In genomic region chr13:112902176-112902575, GRCm38 (mm10) we compare ENCODE assay signal across 24 mouse cellular contexts.
"Had no signal": no experiment of that assay in that cellular context is flagged by ENCODE, and none has a peak within 500 bp of the region (broad histone marks: within the 10 kb centered on the region; RNA-seq: fewer than 3 reads in every experiment).

No protein-coding gene starts in this region.

- H3K4me1 ChIP-seq: heart, embryonic 13.5 days; heart, embryonic 15.5 days; hindbrain, embryonic 13.5 days; hindbrain, embryonic 15.5 days; kidney, embryonic 15.5 days; limb, embryonic 13.5 days; limb, embryonic 15.5 days; liver, embryonic 12.5 days had no signal

- H3K27ac ChIP-seq: heart, adult 2 months; heart, embryonic 13.5 days; heart, embryonic 15.5 days; hindbrain, embryonic 13.5 days; hindbrain, embryonic 15.5 days; hindbrain, postnatal 0 days; kidney, embryonic 15.5 days; kidney, postnatal 0 days; limb, embryonic 13.5 days; limb, embryonic 15.5 days; liver, embryonic 12.5 days had no signal

- H3K4me3 ChIP-seq: heart, adult 2 months; heart, embryonic 13.5 days; heart, embryonic 15.5 days; hindbrain, embryonic 13.5 days; hindbrain, embryonic 15.5 days; kidney, embryonic 15.5 days; limb, embryonic 13.5 days; limb, embryonic 15.5 days; liver, embryonic 12.5 days had no signal

- DNase-seq: forebrain, postnatal 0 days; gastrocnemius, postnatal 14 days; gastrocnemius, postnatal 36 days; heart, adult 11 months; heart, adult 2 months; heart, postnatal 14 days; heart, postnatal 36 days; kidney, adult 18-20 months; kidney, adult 9 months; kidney, postnatal 14 days; layer of hippocampus, postnatal 36 days; left cerebral cortex, postnatal 4 days had no signal

- H3K27me3 ChIP-seq: heart, embryonic 13.5 days; heart, embryonic 15.5 days; hindbrain, embryonic 13.5 days; hindbrain, embryonic 15.5 days; kidney, embryonic 15.5 days; limb, embryonic 13.5 days; limb, embryonic 15.5 days; liver, embryonic 12.5 days had no signal

- H3K9ac ChIP-seq: forebrain, postnatal 0 days; heart, embryonic 13.5 days; heart, embryonic 15.5 days; hindbrain, embryonic 13.5 days; hindbrain, embryonic 15.5 days; kidney, embryonic 15.5 days; limb, embryonic 13.5 days; limb, embryonic 15.5 days; liver, embryonic 12.5 days had no signal

- H3K4me2 ChIP-seq: heart, embryonic 11.5 days; heart, embryonic 13.5 days; heart, embryonic 15.5 days; hindbrain, embryonic 13.5 days; hindbrain, embryonic 15.5 days; kidney, embryonic 15.5 days; limb, embryonic 13.5 days; limb, embryonic 15.5 days; liver, embryonic 12.5 days had no signal

- ATAC-seq: forebrain, postnatal 0 days; hindbrain, postnatal 0 days; intestine, embryonic 16.5 days; liver, embryonic 12.5 days had no signal

- H3K9me3 ChIP-seq: heart, embryonic 13.5 days; heart, embryonic 15.5 days; hindbrain, embryonic 13.5 days; hindbrain, embryonic 15.5 days; kidney, embryonic 15.5 days; limb, embryonic 13.5 days; limb, embryonic 15.5 days; liver, embryonic 12.5 days had no signal
